Mouse (Mus musculus) c-Kit-positive CD71-positive TER-119-negative erythroid progenitor cells, embryonic 14.5 days (primary cell): Measurements from ENCODE around the gene Slamf8.

Experiments used
- DNase-seq: peaks from one replicate; pipeline ENCODE4 v3.0.0-alpha.2; 2013; ENCODE audit warnings: low read depth

The Slamf8 gene

DNA sequence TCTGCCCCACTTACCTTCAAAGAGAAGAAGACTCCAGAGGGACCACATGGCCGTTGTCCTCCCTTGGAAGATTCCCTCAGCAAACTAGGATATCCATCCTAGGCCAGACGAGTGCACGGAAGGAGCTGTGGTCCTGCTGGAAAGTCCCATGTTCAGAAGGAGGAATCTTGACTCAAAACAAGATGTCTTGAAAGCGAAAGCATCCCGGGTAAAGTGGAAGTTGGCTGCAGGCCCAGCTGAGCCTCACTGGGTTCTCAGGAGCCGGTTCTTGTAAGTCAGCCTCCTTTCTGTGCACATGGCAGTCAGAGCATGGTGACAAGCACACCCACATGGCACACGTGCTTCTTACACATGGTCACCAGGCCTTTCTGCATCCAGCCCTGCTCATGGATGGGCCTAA, at the start of gene Slamf8:
Gene Slamf8 (minus strand): TSS at position 184 of the 400 bp plus-strand sequence.
- no peak for DNase-seq

GRCm38 (mm10) chr1:172638781-172639180, 48.4 kb upstream of the Slamf8 start:
- no peak for DNase-seq

DNA sequence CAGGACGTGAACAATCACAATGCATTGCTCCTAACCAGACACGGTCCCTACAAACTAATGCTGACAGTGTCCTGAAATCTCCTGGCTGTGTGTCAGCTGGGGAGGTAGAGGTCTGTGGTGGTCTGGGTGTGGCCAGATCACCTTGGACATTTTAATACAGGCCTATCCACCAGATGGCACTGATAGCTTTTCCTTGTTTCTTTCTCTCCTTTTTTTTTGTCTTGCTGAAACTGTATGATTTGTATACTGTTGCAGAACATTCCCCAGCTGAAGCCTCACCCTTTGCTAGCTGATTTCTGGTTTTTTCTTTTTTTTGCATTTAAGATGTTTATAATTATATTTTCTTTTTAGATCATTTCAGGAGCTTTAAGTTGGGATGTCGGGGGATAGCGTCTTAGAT, 47.4 kb upstream of the Slamf8 start:
- DNase-seq: no peak

GRCm38 (mm10) chr1:172636266-172636665, 45.9 kb upstream of the Slamf8 start:
- DNase-seq: no peak

- DNase-seq: no peak
Measured at GRCm38 (mm10) chr1:172635258-172635657, 44.9 kb upstream of the Slamf8 start.

- no peak for DNase-seq
Measured at GRCm38 (mm10) chr1:172634136-172634535, 43.8 kb upstream of the Slamf8 start.

DNA sequence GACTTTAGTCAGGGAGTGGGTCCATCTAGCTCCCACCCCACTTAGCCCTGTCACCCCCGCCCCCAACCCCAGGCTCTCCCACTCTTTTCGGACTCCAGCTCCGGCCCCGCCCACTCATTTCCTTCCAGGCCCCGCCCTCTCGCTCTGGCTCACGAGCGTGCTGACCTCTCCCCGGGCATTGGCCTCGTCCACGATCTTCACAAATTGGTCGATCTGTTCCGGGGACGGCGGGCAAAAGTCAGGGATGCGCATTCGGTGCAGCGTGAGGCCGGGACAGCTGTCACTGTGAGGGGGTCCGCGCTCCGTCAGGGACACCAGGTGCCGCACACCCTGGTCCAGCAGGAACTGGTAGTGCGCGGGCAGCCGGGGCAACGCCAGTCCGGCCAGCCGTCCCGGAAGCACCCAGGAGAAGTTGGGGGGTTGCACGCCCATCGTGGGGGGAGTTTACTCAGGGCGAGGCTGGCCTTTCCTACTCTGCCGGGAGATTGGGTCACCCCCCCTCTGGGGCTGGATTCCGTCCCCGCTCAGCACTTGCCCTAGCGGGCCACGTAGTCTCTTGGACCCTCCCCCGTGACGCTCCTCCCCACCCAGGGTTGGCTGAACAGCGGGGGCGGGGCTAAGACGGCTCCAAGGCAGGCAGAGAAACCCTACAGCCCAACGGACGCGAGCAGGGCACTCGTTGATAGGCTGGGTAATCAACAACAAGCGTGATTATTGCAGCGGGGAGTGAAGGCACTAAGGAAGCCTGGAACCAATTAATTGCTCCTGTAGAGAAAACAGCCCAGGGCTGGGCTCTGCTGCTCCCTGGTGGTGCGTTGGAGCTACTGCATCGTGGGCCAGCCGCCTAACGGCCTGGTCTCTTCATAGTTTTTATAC, 42.3 kb upstream of the Slamf8 start, which contains the start of gene Dusp23:
Gene Dusp23 (minus strand): TSS at position 512 of the 876 bp plus-strand sequence.
- peak; percentile 93 for DNase-seq

DNA sequence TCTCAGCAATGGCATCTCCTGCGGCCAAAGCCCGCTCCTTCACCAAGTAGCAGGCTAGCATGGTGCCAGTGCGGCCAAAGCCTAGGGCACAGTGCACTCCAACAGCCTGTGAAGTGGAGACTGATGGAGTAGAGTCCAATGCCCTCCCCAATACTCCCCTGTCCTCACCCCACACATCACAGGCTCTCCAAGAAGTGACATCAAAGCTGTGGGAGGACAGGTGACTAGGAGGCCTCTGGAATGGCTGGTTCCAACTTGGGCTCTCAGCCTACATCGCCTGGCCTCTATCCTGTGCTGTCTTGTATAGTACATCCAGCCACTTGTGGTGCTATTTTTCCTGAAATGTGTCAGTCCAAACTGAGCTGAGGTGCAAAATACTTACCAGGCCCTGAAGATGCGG, 41.4 kb upstream of the Slamf8 start:
- DNase-seq: no peak

- DNase-seq: no peak
Measured at GRCm38 (mm10) chr1:172629831-172630230, 39.5 kb upstream of the Slamf8 start.

DNA sequence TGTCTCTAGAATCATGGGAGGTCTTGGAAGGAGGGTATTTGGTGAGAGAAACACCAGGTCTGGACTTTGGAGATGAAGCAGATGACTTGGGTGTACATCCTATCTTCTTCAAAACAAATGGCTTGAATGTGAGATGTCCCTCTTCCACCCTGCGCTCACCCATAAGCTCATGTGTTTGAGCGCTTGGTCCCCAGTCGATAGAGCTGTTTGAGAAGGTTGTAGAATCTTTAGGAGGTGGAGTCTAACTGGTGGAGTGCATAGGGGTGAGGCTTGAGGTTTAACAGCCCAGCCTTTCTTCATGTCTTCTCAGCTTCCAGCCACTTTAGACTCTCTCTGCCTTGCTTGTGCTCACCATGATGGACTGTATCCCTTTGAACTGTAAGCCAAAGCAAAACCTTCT, 35.9 kb upstream of the Slamf8 start:
- no peak for DNase-seq

DNA sequence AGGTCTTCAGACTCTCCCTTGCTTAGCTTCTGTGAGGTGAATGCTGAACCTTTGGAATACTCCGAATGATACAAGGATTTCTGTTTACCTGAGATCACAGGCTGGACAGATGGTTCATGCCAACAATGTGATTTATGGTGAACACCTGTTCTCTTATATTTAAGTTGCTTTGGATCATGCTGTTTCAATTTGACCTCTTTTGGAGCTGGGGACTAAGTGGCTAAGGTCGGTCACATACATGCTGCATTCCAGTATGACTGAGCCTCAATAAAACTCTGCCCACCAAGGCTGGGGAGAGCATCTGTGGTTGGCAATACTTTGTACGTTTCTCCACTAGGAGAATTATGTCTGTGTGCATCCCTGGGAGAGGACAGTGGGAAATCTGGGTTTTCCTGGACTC, 33.7 kb upstream of the Slamf8 start:
- no peak for DNase-seq

- no peak for DNase-seq
Measured at GRCm38 (mm10) chr1:172623599-172623998, 33.2 kb upstream of the Slamf8 start.

DNA sequence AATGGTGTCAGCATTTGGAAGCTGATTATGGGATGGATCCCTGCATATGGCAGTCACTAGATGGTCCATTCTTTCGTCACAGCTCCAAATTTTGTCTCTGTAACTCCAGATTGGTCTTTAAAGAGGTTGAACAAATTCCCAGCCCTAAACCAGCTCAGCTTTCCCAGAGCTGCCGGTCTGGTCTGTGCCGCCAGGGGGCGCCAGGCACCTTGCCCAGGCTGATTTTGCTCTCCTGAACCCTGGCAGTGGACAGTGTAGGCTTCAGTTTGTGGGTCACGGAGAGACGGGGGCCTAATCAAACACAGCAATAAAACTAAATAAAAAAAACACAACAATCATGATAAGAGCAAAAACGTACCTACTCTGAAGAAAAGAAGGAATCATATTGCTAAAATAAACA, 28.9 kb upstream of the Slamf8 start:
- DNase-seq: no peak

DNA sequence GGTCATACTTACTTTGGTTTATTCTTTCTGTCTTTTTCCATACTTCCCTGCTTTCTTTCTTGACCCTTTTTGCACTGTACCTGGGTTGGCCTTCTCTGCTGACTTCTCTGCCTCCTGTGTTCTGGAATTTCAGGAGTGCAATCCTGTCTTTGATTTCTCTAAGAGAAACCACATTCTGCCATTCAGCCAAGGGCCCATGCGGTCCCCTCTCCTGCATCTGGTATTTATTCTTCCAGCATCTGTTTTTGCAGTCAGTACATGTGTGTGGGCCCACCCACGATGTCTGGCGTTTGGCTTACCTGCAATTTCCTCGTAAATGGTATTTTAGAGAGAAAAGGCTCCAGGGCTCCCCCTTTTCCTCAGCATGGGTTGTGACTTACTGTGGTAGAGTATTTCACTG, 27.8 kb upstream of the Slamf8 start:
- DNase-seq: no peak

DNA sequence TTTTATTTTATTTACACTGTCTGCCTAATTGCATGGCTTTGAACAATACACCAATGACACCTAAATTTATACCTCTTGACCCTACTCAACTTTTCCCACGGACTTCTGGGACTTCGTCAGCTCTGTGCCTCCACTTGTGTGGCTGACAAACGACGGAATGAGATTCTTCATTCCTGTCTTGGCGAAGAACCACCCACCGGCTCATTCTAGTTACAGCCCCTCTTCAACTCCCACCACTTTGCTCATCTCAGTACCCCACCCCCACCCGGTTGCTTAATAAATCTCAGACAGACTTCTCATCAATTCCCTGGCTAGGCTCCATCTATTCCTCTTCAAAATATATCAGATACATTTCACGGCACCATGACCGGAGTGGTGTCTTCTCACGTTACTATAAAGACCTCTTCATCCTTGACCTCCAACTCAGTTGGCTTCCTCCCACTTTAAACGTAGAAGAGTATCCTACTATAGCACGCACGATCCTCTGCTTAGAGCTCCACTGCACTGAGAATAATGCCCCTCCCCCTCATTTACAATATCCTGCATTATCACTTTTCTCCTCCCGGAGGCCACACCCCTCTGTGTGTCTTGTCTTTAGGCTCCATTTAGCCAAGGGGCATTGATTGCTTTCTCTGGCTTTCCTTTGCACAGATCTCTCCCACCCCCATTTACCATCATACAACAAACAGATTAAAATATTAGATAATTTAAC, 27.2 kb upstream of the Slamf8 start:
- no peak for DNase-seq

- DNase-seq: no peak
Measured at GRCm38 (mm10) chr1:172616537-172617300, 26.4 kb upstream of the Slamf8 start.

DNA sequence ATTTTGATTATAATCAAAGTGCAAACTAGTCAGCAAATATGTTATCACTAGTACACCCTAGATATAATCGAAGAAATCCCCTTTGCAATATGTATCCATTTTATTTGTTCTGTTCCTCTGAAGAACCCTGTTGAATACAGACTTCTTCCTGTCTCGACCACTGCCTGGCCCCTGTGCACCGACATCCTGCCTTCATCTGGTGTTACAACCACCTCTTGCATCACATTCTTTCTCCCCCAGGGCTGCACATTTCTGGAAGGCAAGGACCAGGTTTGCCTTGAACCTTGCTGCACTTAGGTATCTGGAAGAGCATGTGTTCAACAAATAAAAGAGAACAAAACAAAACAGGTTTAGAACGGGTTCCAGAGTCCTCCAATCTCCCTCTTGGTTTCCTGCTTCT, 25.0 kb upstream of the Slamf8 start:
- DNase-seq: no peak

- no peak for DNase-seq
Measured at GRCm38 (mm10) chr1:172614654-172615053, 24.3 kb upstream of the Slamf8 start.

DNA sequence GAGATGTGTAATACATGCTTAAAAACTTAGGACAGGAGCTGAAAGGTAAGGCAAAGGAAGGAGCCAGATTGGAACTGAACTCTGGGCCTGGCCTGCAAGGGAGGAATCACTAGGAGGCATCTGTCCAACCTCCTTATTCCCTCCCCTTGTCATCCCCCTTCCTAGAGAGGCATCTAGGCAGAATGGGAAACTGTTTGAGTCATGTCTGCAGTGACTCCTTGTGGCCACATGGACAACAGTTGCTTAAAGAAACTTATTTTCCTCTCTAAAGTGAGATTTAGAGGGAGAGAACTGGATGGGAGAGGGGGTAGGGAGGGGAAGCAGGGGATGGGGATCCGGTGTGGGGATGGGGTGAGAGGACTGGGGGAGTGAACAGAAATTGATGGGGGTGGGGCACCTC, 22.4 kb upstream of the Slamf8 start:
- DNase-seq: no peak

GRCm38 (mm10) chr1:172611304-172611703, 20.9 kb upstream of the Slamf8 start:
- no peak for DNase-seq

DNA sequence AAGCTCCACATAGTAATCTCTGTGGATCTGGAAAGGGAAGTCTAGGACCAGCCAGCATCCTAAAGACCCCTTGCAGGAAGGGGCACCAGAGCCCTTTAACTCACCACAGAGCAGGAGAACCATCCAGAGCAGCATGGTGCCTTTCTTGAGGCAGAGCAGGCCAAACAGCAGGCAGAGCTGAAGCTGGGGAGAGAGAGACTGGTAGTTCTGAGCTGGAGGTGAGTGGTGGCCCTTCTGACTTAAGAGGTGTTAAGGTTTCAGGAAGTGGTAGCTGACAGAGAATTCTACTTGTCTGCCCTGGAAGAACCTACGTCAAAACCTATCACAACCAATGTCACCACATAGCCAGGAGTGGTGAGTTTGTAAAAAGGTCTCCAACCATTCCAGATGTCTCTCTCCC, 12.0 kb upstream of the Slamf8 start, which contains the start of gene Fcrl6:
Gene Fcrl6 (minus strand): TSS at position 226 of the 400 bp plus-strand sequence.
- DNase-seq: no peak

DNA sequence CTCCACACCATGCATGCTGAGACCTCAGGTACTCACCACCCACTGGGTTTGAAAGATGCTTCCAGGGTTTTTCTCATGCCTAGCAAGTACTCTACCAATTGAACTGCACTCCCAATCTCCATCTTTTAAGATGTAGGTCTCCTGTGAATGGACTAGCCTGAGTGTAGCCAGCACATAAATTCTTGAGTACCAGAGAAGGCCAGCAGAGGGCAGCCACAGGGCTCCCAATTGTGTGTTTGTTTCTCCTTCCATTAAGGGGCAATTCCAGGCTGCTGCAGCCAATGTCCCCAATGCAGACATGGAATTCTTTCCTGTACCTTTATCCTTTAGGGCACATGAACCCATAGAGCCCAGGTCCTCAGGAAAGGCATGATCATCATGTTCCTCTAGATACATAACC, 4.1 kb upstream of the Slamf8 start:
- DNase-seq: no peak
